Mouse (Mus musculus) adrenal gland, postnatal 25 days (tissue): ENCODE data around the gene Kmt5c. TPM values are rescaled to one million over a fixed set of nuclear protein-coding genes. Genes with fewer than 3 reads are reported as not detected.

ENCODE experiments used
- DNase-seq: peaks from one replicate; pipeline ENCODE4 v3.0.0; 2021; ENCODE audit warnings: mixed read lengths
- long read RNA-seq: library from polyadenylated mRNA; stranded (forward); transcript quantifications from one replicate; pipeline ENCODE4 v2.0.0, GENCODE M21; 2021
- total RNA-seq: library from RNA; stranded (reverse); gene quantifications from 2 replicates; pipeline ENCODE4 v1.2.3, GENCODE M21; 2021

Kmt5c gene
- total RNA-seq = 64.5 and 70.1 TPM in 2 replicates
- long read RNA-seq, transcript Kmt5c-203 (9 exons, 2,177 nt) = major isoform, 13 of 40 reads
- long read RNA-seq, partial matches to known transcripts = 19 of 40 reads
- long read RNA-seq, other reads (novel, unspliced or antisense) = 5 of 40 reads

DNA sequence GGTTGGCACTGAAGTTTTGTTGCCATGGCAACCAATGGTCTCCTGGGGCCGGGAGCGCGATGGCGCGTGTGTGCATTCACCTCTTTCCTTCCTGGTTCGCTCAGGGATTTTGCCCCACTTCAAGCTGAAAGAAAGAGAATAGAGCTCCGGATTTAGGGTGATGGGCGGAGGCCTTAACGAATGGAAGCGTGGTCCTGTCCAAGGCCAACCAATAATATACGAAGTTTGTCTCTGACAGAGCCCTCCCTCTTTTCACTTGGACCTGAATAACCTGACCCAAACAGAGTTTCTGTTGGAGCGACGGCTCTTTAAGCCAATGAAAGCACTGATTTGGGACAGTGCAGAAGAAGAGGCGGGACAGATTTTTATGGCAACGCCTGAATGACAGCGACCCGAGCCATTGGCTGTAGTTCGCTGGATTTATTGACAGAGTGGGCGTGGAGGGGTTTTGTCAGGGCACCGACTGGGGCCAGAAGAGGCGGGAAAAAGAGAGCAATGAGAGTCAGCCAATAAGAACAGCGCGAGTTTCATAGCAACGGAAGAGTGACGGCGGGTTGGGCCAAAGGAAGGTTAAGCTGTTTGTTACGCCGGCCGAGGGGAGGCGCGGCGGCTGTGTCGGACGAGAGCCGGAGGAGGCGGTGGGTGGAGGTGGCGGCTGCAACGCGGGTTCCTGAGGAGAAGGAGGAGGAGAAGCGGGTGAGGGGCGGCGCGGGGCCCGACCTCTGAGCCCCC, at the start of gene Kmt5c:
TSS of gene Kmt5c (plus strand) at position 572 of the 732 bp plus-strand sequence.
- peak; percentile 92 for DNase-seq

DNA sequence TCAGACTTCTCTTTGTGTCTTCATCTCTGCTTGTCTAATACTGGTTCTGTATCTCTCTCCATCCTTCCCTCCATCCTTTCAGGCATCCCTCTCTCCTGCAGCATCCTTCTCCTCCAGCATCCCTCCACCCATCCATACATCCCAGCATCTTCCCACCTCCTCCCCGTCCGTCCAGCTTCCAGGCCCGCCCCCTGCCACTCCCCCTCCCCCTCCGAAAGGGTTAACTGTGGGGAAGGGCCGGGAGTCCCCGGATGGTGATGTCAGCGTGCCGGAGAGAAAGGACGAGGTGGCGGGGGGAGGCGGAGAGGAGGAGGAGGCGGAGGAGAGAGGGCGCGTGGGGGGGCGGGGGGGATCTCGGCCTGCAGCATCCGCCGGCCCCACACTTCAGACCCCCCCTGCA, 49.5 kb upstream of the Kmt5c start, which contains the start of gene Brsk1:
TSS of gene Brsk1 (plus strand) at position 218 of the 400 bp plus-strand sequence.
- DNase-seq = peak; percentile 68

DNA sequence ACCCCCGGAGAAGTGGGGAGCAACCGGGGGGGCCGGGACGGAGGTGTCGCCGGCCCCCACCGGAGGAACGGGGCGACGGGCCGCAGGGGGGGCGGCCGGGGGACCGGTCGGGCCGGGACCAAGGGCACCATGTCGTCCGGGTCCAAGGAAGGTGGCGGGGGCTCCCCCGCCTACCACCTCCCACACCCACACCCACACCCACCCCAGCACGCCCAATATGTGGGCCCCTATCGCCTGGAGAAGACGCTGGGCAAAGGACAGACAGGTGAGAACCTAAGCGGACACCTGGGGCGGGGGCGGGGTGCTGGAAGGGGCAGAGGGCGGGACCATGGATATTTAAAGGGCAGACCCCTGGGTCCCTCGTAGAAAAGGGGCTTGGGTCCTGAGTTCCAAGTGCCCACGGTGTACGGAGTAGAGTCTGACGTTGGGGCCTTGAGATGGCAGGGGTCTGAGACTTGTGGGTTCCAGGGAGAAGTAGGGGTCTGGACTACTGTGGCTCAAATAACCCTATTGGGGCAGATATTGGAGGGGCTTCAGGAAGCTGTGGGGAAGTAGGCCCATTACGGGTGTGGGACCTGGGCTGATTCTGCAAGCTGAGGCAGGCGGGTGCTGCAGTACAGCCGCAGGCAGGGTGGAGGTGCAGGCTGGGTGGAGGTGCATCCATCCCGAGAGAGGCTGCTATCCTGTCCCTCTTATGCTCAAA, 48.8 kb upstream of the Kmt5c start:
- no peak for DNase-seq

DNA sequence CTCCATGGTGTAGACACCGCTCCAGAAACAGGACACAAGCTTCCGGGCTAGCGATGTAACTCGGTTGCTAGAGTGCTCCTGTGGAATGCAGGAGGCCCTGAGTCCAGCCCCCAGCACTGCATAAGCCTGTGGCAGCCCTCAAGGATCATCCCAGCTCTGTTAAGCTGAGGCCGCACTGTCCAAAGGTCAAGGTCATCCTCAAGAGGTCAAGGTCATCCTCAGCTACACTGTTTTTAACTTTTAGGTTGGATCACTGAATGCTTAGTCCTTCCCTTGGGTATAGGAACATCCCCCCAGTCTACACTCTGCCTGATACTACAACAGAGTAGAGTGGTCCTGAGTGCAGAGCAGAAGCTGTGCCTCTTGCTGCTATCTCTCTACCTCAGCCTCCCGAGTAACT, 46.9 kb upstream of the Kmt5c start:
- DNase-seq = no peak

DNA sequence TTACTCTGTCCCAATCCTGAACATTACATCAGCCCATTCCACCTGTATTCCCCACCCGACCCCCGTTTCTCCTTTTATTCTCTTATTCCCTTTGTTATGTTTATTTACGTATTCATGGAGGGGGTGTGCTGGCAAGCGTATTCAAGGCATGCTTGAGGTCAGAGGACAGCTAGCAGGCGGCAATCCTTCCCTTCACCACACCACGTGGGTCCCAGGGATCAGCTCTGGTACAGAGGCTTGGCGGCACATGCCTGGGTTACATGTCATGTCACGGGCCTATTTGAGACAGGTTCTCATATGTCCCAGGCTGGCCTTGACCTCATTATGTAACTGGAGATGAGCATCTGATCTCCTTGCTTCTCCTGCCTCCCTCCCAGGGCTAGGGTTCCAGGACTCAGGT, 37.6 kb upstream of the Kmt5c start:
- DNase-seq = no peak

DNA sequence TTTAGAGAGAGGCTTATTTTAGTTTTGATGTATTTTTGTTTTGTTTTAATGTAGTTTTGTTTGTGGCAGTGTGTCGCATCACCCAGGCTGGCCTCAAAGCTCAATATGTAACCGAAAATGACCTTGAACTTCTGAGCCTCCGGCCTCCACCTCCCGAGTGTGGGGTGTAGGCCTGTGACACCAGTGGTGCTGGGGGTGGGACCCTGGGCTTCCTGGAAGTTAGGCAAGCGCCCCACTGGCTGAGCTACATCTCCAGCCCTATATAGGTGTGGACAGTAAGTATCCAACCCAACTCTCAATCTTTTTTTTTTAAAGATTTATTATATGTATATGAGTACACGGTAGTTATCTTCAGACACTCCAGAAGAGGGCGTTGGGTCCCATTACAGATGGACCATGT, 36.7 kb upstream of the Kmt5c start:
- no peak for DNase-seq

DNA sequence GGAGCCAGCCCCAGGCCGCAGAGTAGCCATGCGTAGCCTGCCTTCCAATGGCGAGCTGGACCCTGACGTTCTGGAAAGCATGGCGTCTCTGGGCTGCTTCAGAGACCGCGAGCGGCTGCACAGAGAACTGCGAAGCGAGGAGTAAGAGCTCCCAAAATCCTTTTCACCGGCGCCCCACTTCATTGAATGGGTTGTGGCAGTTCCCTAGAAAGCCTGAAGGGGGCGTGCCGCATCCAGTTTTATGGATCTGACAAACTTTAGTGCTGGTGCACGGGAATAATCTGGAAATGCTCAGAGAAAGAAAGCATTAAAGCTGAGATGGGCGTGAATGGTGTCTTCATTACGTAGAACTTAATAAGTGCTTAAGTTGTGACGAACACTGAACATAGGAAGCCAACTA, 34.8 kb upstream of the Kmt5c start:
- DNase-seq = peak; percentile 47

DNA sequence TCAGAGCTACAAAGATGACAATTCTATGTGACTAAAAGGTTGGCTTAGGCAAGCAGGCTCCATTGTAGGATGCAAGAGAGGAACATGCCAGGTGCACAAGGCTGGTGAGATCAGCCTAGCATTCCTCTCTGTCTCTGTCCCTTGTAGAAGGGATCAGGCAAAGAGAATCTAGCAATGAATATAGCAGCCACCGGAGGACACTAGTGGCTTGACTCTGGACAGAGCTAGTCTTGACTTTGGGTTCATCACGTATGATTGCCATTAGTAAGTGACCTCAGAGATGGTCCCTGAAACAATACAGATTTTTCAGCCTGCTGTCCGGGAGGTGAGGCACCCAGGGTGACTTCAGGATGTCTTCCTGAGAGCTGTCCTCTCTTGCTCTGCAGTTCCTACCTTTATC, 27.3 kb upstream of the Kmt5c start:
- DNase-seq = no peak

DNA sequence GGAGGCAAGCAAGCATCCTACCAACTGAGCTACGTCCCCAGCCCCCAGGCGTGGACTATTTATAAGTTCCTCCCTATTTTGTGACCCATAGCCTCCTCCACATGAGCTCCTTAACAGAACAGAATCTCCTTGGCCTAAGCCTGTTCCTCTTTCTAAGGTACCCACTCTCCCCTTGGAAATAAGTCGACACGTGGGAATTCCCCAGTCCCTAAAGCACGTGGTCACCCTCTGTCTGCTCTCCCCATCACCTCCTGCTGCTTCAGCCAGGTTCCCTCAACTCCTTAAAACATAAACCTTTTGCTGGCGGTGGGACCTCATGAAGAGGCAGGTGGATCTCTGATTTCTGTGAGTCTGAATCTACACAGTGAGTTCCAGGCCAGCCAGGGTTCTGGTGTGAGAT, 23.0 kb upstream of the Kmt5c start:
- DNase-seq = no peak

DNA sequence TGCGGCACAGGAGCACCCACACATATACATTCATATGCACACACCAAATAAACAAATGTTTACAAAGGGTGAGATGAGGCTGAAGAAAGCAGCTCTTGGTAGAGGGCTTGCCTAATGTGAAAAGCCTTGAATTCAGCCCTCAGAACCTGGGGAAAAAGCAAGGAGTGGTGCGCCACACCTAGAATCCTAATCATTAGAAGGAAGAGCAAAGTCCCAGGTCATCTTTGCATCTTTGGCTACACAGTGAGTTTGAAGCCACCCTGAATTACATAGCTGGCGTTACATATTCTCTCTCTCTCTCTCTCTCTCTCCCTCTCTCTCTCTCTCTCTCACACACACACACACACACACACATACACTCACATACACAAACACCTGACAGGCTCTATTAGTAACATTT, 20.6 kb upstream of the Kmt5c start:
- DNase-seq = no peak

DNA sequence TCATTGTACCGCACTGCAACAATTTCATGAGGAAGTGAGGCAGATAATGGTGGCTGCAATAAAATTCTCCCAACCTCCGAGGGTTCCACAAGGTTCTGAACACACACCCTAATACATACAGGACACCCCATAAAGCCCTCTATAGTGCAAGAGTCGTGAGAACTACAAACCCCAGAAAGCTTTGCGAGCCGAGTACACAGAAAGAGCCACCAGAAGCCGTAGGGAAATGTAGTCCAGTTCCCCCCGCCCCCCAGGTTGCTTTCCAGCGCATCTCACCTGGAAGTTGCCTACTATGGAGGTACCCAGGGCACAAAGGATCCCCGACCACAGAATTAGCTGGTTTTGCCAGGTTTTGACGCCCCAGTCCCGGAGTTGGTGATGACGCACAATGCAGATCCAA, 16.4 kb upstream of the Kmt5c start:
- DNase-seq = no peak

DNA sequence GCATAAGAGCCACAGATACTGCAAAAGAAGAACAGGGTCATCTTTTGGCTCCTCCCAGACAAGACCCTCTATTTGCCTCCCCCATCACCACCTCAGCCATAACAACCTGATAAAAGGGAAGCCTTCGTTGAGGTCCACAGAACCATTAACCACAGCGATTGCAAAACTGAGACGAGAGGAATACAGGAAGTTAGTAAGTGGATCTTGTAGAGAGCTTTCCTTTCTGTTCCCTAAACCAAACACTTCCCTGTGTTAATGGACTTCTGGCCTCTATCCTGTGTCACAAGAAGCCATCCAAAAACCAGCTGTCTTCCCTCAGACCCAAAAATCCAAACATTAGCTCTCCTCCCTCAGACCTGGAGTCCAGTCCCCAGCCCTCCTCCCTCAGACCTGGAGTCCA, 15.6 kb upstream of the Kmt5c start:
- DNase-seq = no peak

DNA sequence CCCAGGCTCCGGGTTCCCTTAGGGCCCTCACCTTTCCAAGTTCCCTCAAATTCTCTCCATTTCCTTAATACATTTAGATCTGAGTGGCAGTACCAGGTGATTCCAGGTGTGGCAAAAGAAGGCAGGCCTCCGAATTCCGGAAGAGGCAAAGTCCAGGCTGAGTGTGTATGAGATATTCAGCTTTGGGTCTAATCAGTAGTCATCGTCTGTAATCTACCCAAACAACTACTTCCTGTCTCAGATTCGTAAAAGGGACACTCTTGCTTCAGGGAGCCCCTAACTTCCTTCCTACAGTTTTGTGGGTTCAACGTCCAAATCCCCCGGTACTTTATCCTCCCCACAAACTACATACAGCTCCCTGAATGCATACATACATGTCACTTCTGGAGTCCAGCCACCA, 14.7 kb upstream of the Kmt5c start, which contains the start of gene Tmem150b:
TSS of gene Tmem150b (minus strand) at position 81 of the 400 bp plus-strand sequence.
- DNase-seq = no peak

DNA sequence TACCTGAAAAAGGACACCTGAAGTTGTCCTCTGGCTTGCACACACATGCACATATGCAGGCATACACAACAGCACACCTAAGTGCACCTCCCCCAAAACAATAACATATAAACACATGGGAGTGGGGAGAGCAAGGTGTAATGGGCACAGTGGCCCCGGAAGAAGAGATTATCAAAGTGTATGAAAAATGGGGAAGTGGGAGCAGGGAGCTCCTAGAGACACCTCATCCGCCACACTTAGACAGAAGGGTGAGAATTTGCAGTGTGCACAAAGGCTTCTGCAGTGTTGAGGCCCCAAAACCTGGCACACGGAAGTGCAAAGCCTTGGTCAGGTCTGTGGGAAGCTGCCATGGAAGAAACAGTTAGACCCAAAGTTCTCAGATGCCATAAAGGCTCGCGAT, 8.8 kb upstream of the Kmt5c start:
- no peak for DNase-seq

DNA sequence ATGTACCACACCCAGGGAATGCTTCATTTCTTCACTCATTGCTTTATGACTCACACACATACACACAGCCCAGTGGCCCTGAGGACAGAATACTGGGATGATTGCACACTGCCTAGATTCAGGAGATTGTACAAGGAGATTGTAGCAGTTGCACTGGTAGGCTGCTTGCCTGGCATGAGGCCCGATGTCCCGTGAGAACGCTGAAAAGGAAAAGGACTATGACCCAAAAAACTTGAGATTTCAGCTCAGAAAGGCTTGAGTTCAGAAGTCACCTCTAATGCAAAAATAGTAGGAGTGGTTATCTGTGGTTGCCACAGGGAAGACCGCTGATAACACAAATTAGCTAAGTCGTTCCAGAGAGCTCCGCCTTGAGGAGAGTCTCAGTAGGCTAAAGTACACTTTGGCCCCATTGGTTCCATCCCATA, 6.9 kb upstream of the Kmt5c start:
- DNase-seq = peak; percentile 26

DNA sequence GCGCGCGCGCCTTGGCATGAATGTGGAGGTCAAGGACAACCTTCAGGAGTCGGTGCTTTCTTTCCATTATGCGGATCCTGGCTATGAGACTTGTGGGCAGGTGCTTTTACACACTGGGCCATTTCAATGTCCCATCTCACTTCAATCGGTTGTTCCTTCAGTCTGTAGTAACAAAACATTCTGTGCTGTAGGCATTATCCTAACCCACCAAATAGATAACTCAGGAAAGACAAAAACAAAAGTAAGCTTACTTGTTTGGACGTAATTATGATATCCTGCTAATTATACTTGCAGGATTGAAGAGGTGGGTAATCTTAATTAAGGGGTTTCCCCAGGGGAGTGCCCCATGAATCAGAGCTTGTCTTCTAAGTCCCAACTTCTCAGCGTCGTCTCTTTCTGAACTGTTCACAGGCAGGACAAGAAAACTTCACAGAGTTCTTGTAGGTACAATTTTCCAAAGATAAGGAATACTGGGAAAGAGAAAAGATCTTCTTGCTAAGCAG, 823 bp upstream of the Kmt5c start:
- DNase-seq = no peak

DNA sequence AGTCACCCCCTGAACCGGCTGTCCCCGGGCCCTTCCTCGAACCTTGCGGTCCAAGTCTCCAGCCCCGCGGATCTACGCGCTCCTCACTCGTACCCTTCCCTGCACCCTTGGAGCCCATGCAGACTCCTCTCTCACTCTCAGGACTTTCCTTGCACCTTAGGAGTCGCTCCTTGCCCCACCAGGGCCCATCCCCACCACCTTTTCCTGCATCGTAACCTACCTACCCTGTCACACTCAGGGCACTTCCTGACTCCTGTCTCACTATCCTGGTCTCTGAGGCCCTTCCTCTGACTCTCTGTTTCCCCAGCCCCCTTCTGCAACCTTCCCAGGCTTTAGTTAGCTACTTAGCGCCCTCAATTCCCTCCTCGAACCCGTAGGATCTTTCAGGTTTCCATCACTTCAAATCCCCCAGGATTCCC, 403 bp downstream of the Kmt5c start:
- DNase-seq = no peak

DNA sequence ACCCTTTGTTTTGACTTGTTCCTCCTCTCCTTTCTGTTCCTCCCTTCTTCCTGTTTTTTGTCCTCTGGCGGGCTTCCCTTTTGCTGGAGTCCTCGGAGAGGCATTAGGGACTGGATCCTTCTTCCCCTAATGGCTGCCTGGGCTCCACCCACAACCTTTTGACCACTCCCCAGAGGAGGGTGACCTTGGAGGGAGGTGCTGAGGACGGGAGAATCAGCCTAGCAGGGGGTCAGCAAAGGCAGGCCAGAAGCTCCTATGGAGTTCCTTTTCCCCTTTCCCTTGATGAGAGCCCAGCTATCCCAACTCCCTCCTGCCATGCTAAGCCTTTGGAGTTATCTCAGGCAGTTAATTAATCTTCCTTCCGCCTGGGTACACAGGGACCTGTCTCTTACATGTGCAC, 1.2 kb downstream of the Kmt5c start:
- DNase-seq = peak; percentile 54

DNA sequence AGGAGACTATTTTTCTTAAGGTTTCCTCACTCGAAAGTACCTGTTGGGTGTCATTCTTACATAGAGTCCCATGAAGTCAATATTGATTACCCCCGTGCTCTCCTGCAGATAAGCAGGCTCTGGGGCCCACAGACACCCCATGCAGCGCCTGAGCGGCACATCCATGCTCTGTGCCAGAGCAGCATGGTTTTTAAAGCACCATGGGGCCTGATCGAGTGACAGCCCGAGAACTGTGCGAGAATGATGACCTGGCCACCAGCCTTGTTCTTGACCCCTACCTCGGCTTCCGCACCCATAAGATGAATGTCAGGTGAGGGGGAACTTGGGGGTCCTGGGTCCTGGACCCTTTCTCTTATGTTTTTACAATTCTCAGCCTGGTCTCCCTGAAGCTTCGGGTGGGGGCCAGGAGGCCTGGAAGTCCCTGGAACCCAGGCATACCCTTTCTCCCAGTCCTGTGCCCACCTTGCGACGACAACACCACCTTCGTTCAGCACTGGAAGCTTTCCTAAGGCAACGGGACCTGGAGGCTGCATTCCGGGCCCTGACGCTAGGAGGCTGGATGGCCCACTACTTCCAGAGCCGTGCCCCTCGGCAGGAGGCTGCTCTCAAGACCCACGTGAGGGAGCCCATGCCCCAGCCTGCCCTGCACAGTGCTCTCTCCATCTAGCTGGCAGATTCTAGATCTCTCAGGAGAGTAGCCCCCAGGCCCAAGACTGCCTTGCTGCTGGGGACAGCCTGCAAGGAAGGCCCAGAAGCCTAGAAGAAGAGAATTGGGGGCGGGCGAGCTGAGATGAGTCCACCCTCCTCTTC, 2.0 kb downstream of the Kmt5c start:
- DNase-seq = no peak

DNA sequence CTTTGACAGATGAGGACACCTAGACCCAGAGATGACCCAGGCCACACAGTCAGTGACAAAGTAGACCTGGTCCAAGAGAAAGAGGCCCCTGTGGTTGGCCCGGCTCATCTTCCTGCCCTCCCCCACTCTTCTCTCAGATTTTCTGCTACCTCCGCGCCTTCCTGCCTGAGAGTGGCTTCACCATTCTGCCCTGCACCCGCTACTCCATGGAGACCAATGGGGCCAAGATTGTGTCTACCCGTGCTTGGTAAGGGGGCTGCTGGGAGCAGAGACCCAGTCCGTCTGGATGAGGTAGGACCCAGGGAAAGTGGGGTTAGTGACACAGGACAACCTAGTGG, 2.5 kb downstream of the Kmt5c start:
- no peak for DNase-seq

DNA sequence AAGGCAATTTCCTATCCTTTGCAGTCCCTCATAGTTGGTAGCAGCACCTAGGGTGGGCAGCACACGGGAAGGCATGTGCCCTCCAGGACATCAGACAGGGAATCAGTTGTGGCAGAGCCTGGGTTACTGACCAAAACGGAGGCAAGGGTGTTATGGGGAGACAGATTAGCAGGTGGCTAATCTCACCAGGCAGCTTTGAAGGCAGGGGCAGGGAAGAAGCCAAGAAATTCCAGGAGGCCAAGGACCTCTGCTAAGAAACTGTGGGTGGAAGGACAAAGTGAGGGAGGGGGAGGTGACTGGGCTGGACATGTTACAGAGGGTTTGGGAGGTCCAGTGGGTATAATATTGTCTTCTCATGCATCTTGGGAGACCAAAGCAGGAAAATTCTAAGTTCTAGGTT, 3.4 kb downstream of the Kmt5c start:
- DNase-seq = no peak

DNA sequence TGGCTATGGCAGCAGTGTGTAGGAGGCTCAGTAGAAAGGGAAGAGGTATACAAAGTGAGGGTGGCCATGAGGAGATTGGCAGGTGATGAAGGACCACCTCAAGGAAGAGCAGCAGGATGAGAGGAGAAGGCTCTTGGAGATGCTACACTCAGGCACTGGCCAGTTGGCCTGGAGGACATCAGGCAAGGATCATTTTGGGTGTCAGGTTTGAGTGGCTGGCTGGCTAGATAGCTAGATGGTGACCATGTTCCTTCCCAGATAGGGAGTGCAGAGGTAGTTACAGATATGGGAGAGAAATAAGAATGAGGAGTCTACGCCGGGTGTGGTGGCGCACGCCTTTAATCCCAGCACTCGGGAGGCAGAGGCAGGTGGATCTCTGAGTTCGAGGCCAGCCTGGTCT, 5.0 kb downstream of the Kmt5c start:
- DNase-seq = no peak
